Mouse (Mus musculus) intestine, postnatal 0 days (tissue): ENCODE data around the gene Usp50. TPM values are rescaled to one million over a fixed set of nuclear protein-coding genes. Genes with fewer than 3 reads are reported as not detected.
A peak's percentile ranks its signal among the peaks of the same experiment; 100 is the strongest.

Experiments used
- ATAC-seq: fragments of 200-750 bp; cut with Nextera tagmentation; 2 replicates; pipeline ENCODE4 v1.8.0; 2017; ENCODE audit warnings: mild to moderate bottlenecking, moderate TSS enrichment, moderate library complexity
- H3K27ac ChIP-seq: fragments of 300-500 bp; sonication (generic); 2 replicates; pipeline ENCODE4 v1.5.1; 2014; ENCODE audit warnings: mild to moderate bottlenecking, low read depth, low read length, moderate library complexity
- H3K27me3 ChIP-seq: fragments of 300-500 bp; sonication (generic); replicated peaks from 2 replicates; pipeline ENCODE4 v1.6.1; 2014; ENCODE audit warnings: low read length, mixed read lengths; ENCODE audit not compliant: control insufficient read depth, insufficient read depth
- H3K36me3 ChIP-seq: fragments of 300-500 bp; sonication (generic); 2 replicates; pipeline ENCODE4 v1.6.1; 2014; ENCODE audit warnings: mild to moderate bottlenecking, moderate library complexity; ENCODE audit not compliant: control insufficient read depth, insufficient read depth
- H3K4me1 ChIP-seq: fragments of 300-500 bp; sonication (generic); replicated peaks from 2 replicates; pipeline ENCODE4 v1.6.1; 2014; ENCODE audit warnings: antibody characterized with exemption, low read length, mixed read lengths; ENCODE audit not compliant: control insufficient read depth, insufficient read depth
- H3K4me2 ChIP-seq: fragments of 300-500 bp; sonication (generic); replicated peaks from 2 replicates; pipeline ENCODE4 v1.6.1; 2014; ENCODE audit warnings: low read depth, mild to moderate bottlenecking, moderate library complexity
- H3K4me3 ChIP-seq: fragments of 300-500 bp; sonication (generic); 2 replicates; pipeline ENCODE4 v1.5.1; 2014; ENCODE audit warnings: low read depth, low read length
- H3K9ac ChIP-seq: fragments of 300-500 bp; sonication (generic); 2 replicates; pipeline ENCODE4 v1.6.1; 2014; ENCODE audit warnings: mild to moderate bottlenecking, low read depth, low read length
- H3K9me3 ChIP-seq: fragments of 300-500 bp; sonication (generic); 2 replicates; pipeline ENCODE4 v1.6.1; 2016; ENCODE audit warnings: mixed run types; ENCODE audit not compliant: control insufficient read depth
- CTCF ChIP-seq: sonication (generic); IDR thresholded peaks from 2 replicates; pipeline ENCODE4 v1.5.1; 2016; ENCODE audit warnings: low read depth, mild to moderate bottlenecking, control low read depth, antibody characterized with exemption, moderate library complexity
- whole genome bisulfite sequencing: fragments of 180-500 bp; shearing (Covaris S2); extraction: QIAGEN DNeasy Blood & Tissue Kit; methylation state at CpG from one replicate; pipeline ENCODE4 v1.1.7; 2014; 5-methylcytosine and 5-hydroxymethylcytosine counted together
- polyA plus RNA-seq: library from polyadenylated mRNA; unstranded; fragments of >200 nt; fragmentation: Nextera tagmentation; extraction: Ambion mirVana; gene quantifications from 2 replicates; pipeline ENCODE4 v1.2.1, GENCODE M21; 2015

Gene Usp50
- polyA plus RNA-seq, 1 experiment from 2014 or later: 2.0 TPM

- H3K27ac ChIP-seq: no peak overlapping the region
- WGBS: 82% methylated on average over 2 of the region's 2 CpGs
- H3K27me3 ChIP-seq: no peaks in the 10 kb centered on the region
- ATAC-seq: no peak
- no peak overlapping the region for H3K9ac ChIP-seq
- no peak for TF ChIP-seq CTCF
- H3K4me3 ChIP-seq: no peak overlapping the region
- H3K9me3 ChIP-seq: no peaks in the 10 kb centered on the region
- no peak overlapping the region for H3K4me2 ChIP-seq
- peaks cover 47% of the 10 kb centered on the region for H3K36me3 ChIP-seq
- no peaks in the 10 kb centered on the region for H3K4me1 ChIP-seq
Observed at GRCm38 (mm10) chr2:126730502-126730901, 52.8 kb downstream of the Usp50 start.

GRCm38 (mm10) chr2:126729207-126729606 lies 54.1 kb downstream of the Usp50 start:
- 96% methylated on average over 4 of the region's 4 CpGs for WGBS
- no peak for TF ChIP-seq CTCF
- no peak overlapping the region for H3K4me3 ChIP-seq
- H3K9me3 ChIP-seq: no peaks in the 10 kb centered on the region
- H3K36me3 ChIP-seq: peaks cover 44% of the 10 kb centered on the region
- no peaks in the 10 kb centered on the region for H3K4me1 ChIP-seq
- no peak overlapping the region for H3K4me2 ChIP-seq
- no peak overlapping the region for H3K9ac ChIP-seq
- H3K27ac ChIP-seq: no peak overlapping the region
- H3K27me3 ChIP-seq: no peaks in the 10 kb centered on the region
- ATAC-seq: no peak

- H3K27ac ChIP-seq: no peak overlapping the region
- no peak for ATAC-seq
- TF ChIP-seq CTCF: no peak
- H3K27me3 ChIP-seq: no peaks in the 10 kb centered on the region
- H3K4me3 ChIP-seq: no peak overlapping the region
- no peaks in the 10 kb centered on the region for H3K9me3 ChIP-seq
- no peaks in the 10 kb centered on the region for H3K36me3 ChIP-seq
- H3K4me1 ChIP-seq: no peaks in the 10 kb centered on the region
- no peak overlapping the region for H3K9ac ChIP-seq
- no peak overlapping the region for H3K4me2 ChIP-seq
Observed at GRCm38 (mm10) chr2:126712950-126713349, 70.3 kb downstream of the Usp50 start.

GRCm38 (mm10) chr2:126712526-126712925 lies 70.7 kb downstream of the Usp50 start:
- no peaks in the 10 kb centered on the region for H3K4me1 ChIP-seq
- TF ChIP-seq CTCF: no peak
- WGBS: 96% methylated on average over 5 of the region's 5 CpGs
- H3K27ac ChIP-seq: no peak overlapping the region
- H3K9ac ChIP-seq: no peak overlapping the region
- ATAC-seq: no peak
- H3K36me3 ChIP-seq: no peaks in the 10 kb centered on the region
- no peak overlapping the region for H3K4me3 ChIP-seq
- no peak overlapping the region for H3K4me2 ChIP-seq
- H3K9me3 ChIP-seq: no peaks in the 10 kb centered on the region
- no peaks in the 10 kb centered on the region for H3K27me3 ChIP-seq

GRCm38 (mm10) chr2:126708361-126708760 lies 74.9 kb downstream of the Usp50 start:
- TF ChIP-seq CTCF: no peak
- peak overlapping the region; percentile 66 for H3K4me2 ChIP-seq
- no peaks in the 10 kb centered on the region for H3K9me3 ChIP-seq
- H3K36me3 ChIP-seq: no peaks in the 10 kb centered on the region
- H3K4me3 ChIP-seq: peak overlapping the region; percentile 82; the same call in 1 of the 2 replicates
- WGBS: 87% methylated on average over 4 of the region's 4 CpGs
- ATAC-seq: no peak
- peaks cover 3% of the 10 kb centered on the region; the same call in 1 of the 2 replicates for H3K4me1 ChIP-seq
- no peaks in the 10 kb centered on the region for H3K27me3 ChIP-seq
- no peak overlapping the region for H3K27ac ChIP-seq
- H3K9ac ChIP-seq: peak overlapping the region; percentile 79; the same call in 1 of the 2 replicates

- peak; percentile 81 for ATAC-seq
- under 1% methylated on average over 23 of the region's 23 CpGs for WGBS
Observed at GRCm38 (mm10) chr2:126707438-126707779, 75.9 kb downstream of the Usp50 start.

More at GRCm38 (mm10) chr2:126707438-126707779, 75.9 kb downstream of the Usp50 start:
- TF ChIP-seq CTCF: no peak
- peak overlapping the region; percentile 66 for H3K4me2 ChIP-seq
- no peaks in the 10 kb centered on the region for H3K27me3 ChIP-seq
- H3K36me3 ChIP-seq: no peaks in the 10 kb centered on the region
- peak overlapping the region; percentile 82 for H3K4me3 ChIP-seq
- peak overlapping the region; percentile 79 for H3K9ac ChIP-seq
- H3K9me3 ChIP-seq: no peaks in the 10 kb centered on the region
- peaks cover 3% of the 10 kb centered on the region; the same call in 1 of the 2 replicates for H3K4me1 ChIP-seq
- H3K27ac ChIP-seq: peak overlapping the region; percentile 70
